Mouse (Mus musculus): ENCODE results near the gene Gmfb. TPM values are rescaled to one million over a fixed set of nuclear protein-coding genes. Genes with fewer than 3 reads are reported as not detected.
A peak's percentile ranks its signal among the peaks of the same experiment; 100 is the strongest.

The Gmfb gene
- polyA plus RNA-seq, 1 experiment from 2014 or later: 153 TPM

GRCm38 (mm10) chr14:46790303-46790702, 31.7 kb downstream of the Gmfb start:
- no peak for ATAC-seq
- Histone ChIP-seq H3K27ac (ENCODE audit: low read length) (no peak overlapping the region), H3K27me3 (ENCODE audit: control insufficient read depth, insufficient read depth, low read depth, low read length) (no peaks in the 10 kb centered on the region), H3K4me2 (ENCODE audit: low read length) (no peak overlapping the region), H3K9ac (ENCODE audit: low read depth, low read length) (no peak overlapping the region), H3K4me1 (ENCODE audit: control insufficient read depth, insufficient read depth, low read length) (peaks cover 13% of the 10 kb centered on the region), H3K4me3 (ENCODE audit: low read depth, low read length) (no peak overlapping the region), H3K9me3 (replicated peaks; ENCODE audit: control insufficient read depth, low read length, poor library complexity, severe bottlenecking) (no peaks in the 10 kb centered on the region), H3K36me3 (ENCODE audit: control insufficient read depth, insufficient read depth, low read length) (no peaks in the 10 kb centered on the region)
- 74% methylated on average over 4 of the region's 4 CpGs for WGBS

- H3K4me1 ChIP-seq (ENCODE audit: control insufficient read depth, insufficient read depth, low read length): peaks cover 14% of the 10 kb centered on the region
- peak overlapping the region; percentile 80 for H3K4me2 ChIP-seq (ENCODE audit: low read length)
Observed at GRCm38 (mm10) chr14:46788505-46788901, 33.5 kb downstream of the Gmfb start.

GRCm38 (mm10) chr14:46787787-46788504, 34.1 kb downstream of the Gmfb start, which contains the start of gene Cnih1:
Cnih1 (minus strand) TSS chr14:46788411.
- ATAC-seq: peak; percentile 98
- Histone ChIP-seq H3K27ac (ENCODE audit: low read length) (peak within 1 kb of the TSS; percentile 95), H3K27me3 (ENCODE audit: control insufficient read depth, insufficient read depth, low read depth, low read length) (no peaks in the 10 kb centered on the region), H3K9ac (ENCODE audit: low read depth, low read length) (peak within 1 kb of the TSS; percentile 87), H3K36me3 (ENCODE audit: control insufficient read depth, insufficient read depth, low read length) (no peaks in the 10 kb centered on the region), H3K4me1 (ENCODE audit: control insufficient read depth, insufficient read depth, low read length) (peaks cover 14% of the 10 kb centered on the region), H3K9me3 (replicated peaks; ENCODE audit: control insufficient read depth, low read length, poor library complexity, severe bottlenecking) (no peaks in the 10 kb centered on the region), H3K4me3 (ENCODE audit: low read depth, low read length) (peak within 1 kb of the TSS; percentile 86), H3K4me2 (ENCODE audit: low read length) (peak within 1 kb of the TSS; percentile 80)
- WGBS: under 1% methylated on average over 84 of the region's 86 CpGs

More at GRCm38 (mm10) chr14:46788505-46788901, 33.5 kb downstream of the Gmfb start:
- 24% methylated on average over 8 of the region's 8 CpGs for WGBS
- Histone ChIP-seq H3K9me3 (replicated peaks; ENCODE audit: control insufficient read depth, low read length, poor library complexity, severe bottlenecking) (no peaks in the 10 kb centered on the region), H3K9ac (ENCODE audit: low read depth, low read length) (peak overlapping the region; percentile 1; the same call in 1 of the 2 replicates), H3K36me3 (ENCODE audit: control insufficient read depth, insufficient read depth, low read length) (no peaks in the 10 kb centered on the region), H3K4me3 (ENCODE audit: low read depth, low read length) (peak overlapping the region; percentile 86), H3K27me3 (ENCODE audit: control insufficient read depth, insufficient read depth, low read depth, low read length) (no peaks in the 10 kb centered on the region), H3K27ac (ENCODE audit: low read length) (peak overlapping the region; percentile 95; the same call in 1 of the 2 replicates)
- ATAC-seq: peak; percentile 10; the same call in 1 of the 2 replicates

GRCm38 (mm10) chr14:46787454-46787786, 34.6 kb downstream of the Gmfb start:
- peak overlapping the region; percentile 80 for H3K4me2 ChIP-seq (ENCODE audit: low read length)
- H3K9ac ChIP-seq (ENCODE audit: low read depth, low read length): peak overlapping the region; percentile 87
- H3K9me3 ChIP-seq (replicated peaks; ENCODE audit: control insufficient read depth, low read length, poor library complexity, severe bottlenecking): no peaks in the 10 kb centered on the region
- H3K4me3 ChIP-seq (ENCODE audit: low read depth, low read length): peak overlapping the region; percentile 86
- no peaks in the 10 kb centered on the region for H3K36me3 ChIP-seq (ENCODE audit: control insufficient read depth, insufficient read depth, low read length)
- H3K27me3 ChIP-seq (ENCODE audit: control insufficient read depth, insufficient read depth, low read depth, low read length): no peaks in the 10 kb centered on the region
- peak overlapping the region; percentile 95 for H3K27ac ChIP-seq (ENCODE audit: low read length)
- peaks cover 14% of the 10 kb centered on the region for H3K4me1 ChIP-seq (ENCODE audit: control insufficient read depth, insufficient read depth, low read length)
- WGBS: under 1% methylated on average over 11 of the region's 11 CpGs
- peak; percentile 3 for ATAC-seq

GRCm38 (mm10) chr14:46785247-46785646, 36.8 kb downstream of the Gmfb start:
- no peak for ATAC-seq
- peaks cover 3% of the 10 kb centered on the region; the same call in 1 of the 2 replicates for H3K36me3 ChIP-seq (ENCODE audit: control insufficient read depth, insufficient read depth, low read length)
- WGBS: 83% methylated on average over 5 of the region's 5 CpGs

GRCm38 (mm10) chr14:46783327-46783926, 38.6 kb downstream of the Gmfb start:
- no peaks in the 10 kb centered on the region for H3K27me3 ChIP-seq (ENCODE audit: control insufficient read depth, insufficient read depth, low read depth, low read length)

More at GRCm38 (mm10) chr14:46785247-46785646, 36.8 kb downstream of the Gmfb start:
- Histone ChIP-seq H3K4me1 (ENCODE audit: control insufficient read depth, insufficient read depth, low read length) (peaks cover 14% of the 10 kb centered on the region), H3K27ac (ENCODE audit: low read length) (no peak overlapping the region), H3K9me3 (replicated peaks; ENCODE audit: control insufficient read depth, low read length, poor library complexity, severe bottlenecking) (no peaks in the 10 kb centered on the region), H3K9ac (ENCODE audit: low read depth, low read length) (no peak overlapping the region), H3K27me3 (ENCODE audit: control insufficient read depth, insufficient read depth, low read depth, low read length) (no peaks in the 10 kb centered on the region), H3K4me3 (ENCODE audit: low read depth, low read length) (no peak overlapping the region), H3K4me2 (ENCODE audit: low read length) (no peak overlapping the region)

GRCm38 (mm10) chr14:46782187-46782828, 39.7 kb downstream of the Gmfb start:
- H3K36me3 ChIP-seq (ENCODE audit: control insufficient read depth, insufficient read depth, low read length): peaks cover 29% of the 10 kb centered on the region
- ATAC-seq: no peak
- WGBS: 86% methylated on average over 8 of the region's 8 CpGs

More at GRCm38 (mm10) chr14:46783327-46783926, 38.6 kb downstream of the Gmfb start:
- Histone ChIP-seq H3K9ac (ENCODE audit: low read depth, low read length) (no peak overlapping the region), H3K4me3 (ENCODE audit: low read depth, low read length) (no peak overlapping the region), H3K27ac (ENCODE audit: low read length) (no peak overlapping the region), H3K4me1 (ENCODE audit: control insufficient read depth, insufficient read depth, low read length) (peaks cover 14% of the 10 kb centered on the region), H3K9me3 (replicated peaks; ENCODE audit: control insufficient read depth, low read length, poor library complexity, severe bottlenecking) (no peaks in the 10 kb centered on the region), H3K36me3 (ENCODE audit: control insufficient read depth, insufficient read depth, low read length) (peaks cover 20% of the 10 kb centered on the region), H3K4me2 (ENCODE audit: low read length) (no peak overlapping the region)
- no peak for ATAC-seq
- WGBS: 93% methylated on average over 10 of the region's 10 CpGs

GRCm38 (mm10) chr14:46781086-46781485, 41.0 kb downstream of the Gmfb start:
- peaks cover 4% of the 10 kb centered on the region; the same call in 1 of the 2 replicates for H3K4me1 ChIP-seq (ENCODE audit: control insufficient read depth, insufficient read depth, low read length)
- ATAC-seq: no peak
- H3K9ac ChIP-seq (ENCODE audit: low read depth, low read length): no peak overlapping the region
- peaks cover 35% of the 10 kb centered on the region for H3K36me3 ChIP-seq (ENCODE audit: control insufficient read depth, insufficient read depth, low read length)
- H3K4me3 ChIP-seq (ENCODE audit: low read depth, low read length): no peak overlapping the region
- 96% methylated on average over 7 of the region's 7 CpGs for WGBS
- H3K27ac ChIP-seq (ENCODE audit: low read length): no peak overlapping the region
- H3K9me3 ChIP-seq (replicated peaks; ENCODE audit: control insufficient read depth, low read length, poor library complexity, severe bottlenecking): no peaks in the 10 kb centered on the region
- no peak overlapping the region for H3K4me2 ChIP-seq (ENCODE audit: low read length)
- no peaks in the 10 kb centered on the region for H3K27me3 ChIP-seq (ENCODE audit: control insufficient read depth, insufficient read depth, low read depth, low read length)

More at GRCm38 (mm10) chr14:46782187-46782828, 39.7 kb downstream of the Gmfb start:
- Histone ChIP-seq H3K4me2 (ENCODE audit: low read length) (no peak overlapping the region), H3K27me3 (ENCODE audit: control insufficient read depth, insufficient read depth, low read depth, low read length) (no peaks in the 10 kb centered on the region), H3K4me3 (ENCODE audit: low read depth, low read length) (no peak overlapping the region), H3K9me3 (replicated peaks; ENCODE audit: control insufficient read depth, low read length, poor library complexity, severe bottlenecking) (no peaks in the 10 kb centered on the region), H3K9ac (ENCODE audit: low read depth, low read length) (no peak overlapping the region), H3K27ac (ENCODE audit: low read length) (no peak overlapping the region), H3K4me1 (ENCODE audit: control insufficient read depth, insufficient read depth, low read length) (peaks cover 13% of the 10 kb centered on the region)
